19 mouse cellular contexts compared by ENCODE assay signal in genomic region chr6:90536824-90537223, GRCm38 (mm10). TPM values are rescaled to one million over a fixed set of nuclear protein-coding genes. Genes with fewer than 3 reads are reported as not detected.
A peak's percentile ranks its signal among the peaks of the same experiment; 100 is the strongest.
DNase-seq lines count a peak whose midpoint lies in the region; ATAC-seq and TF ChIP-seq lines count a peak whose summit lies in the region.
"Had no signal": no experiment of that assay in that cellular context is flagged by ENCODE, and none has a peak within 500 bp of the region (broad histone marks: within the 10 kb centered on the region; RNA-seq: fewer than 3 reads in every experiment).

No protein-coding gene starts in this region.

- no peak for TF ChIP-seq POLR2A in lung, adult 2 months (IDR thresholded peaks at IDR 0.05; ENCODE audit: borderline replicate concordance, extremely low read depth, low read depth, low read length)

- no peak for TF ChIP-seq CTCF in kidney, postnatal 0 days (IDR thresholded peaks at IDR 0.05; ENCODE audit: low read depth)
- no peak for TF ChIP-seq CTCF in lung, adult 2 months (IDR thresholded peaks at IDR 0.05; ENCODE audit: insufficient read depth, low read length)
- no peak for TF ChIP-seq CTCF in lung, postnatal 0 days (IDR thresholded peaks at IDR 0.05)

- no peak for TF ChIP-seq EP300 in lung, postnatal 0 days (IDR thresholded peaks at IDR 0.05)

- ATAC-seq in kidney, postnatal 0 days (replicated peaks; ENCODE audit: low FRiP score, low read depth), result no peak
- 0 out of 2 replicates have a peak, but pooled peaks have one; percentile 4 for ATAC-seq in lung, embryonic 15.5 days (ENCODE audit: borderline replicate concordance, extremely low read depth, low FRiP score, low TSS enrichment)
- peak; percentile 55 for ATAC-seq in lung, postnatal 0 days
- ATAC-seq: forebrain, embryonic 13.5 days; forebrain, embryonic 15.5 days had no signal

- no peak overlapping the region for H3K4me3 ChIP-seq in kidney, postnatal 0 days (replicated peaks; ENCODE audit: low read depth, low read length)
- H3K4me3 ChIP-seq in lung, embryonic 15.5 days, result no peak overlapping the region
- no peak overlapping the region for H3K4me3 ChIP-seq in lung, adult 2 months (replicated peaks; ENCODE audit: extremely low read depth, low read depth, low read length)
- no peak overlapping the region for H3K4me3 ChIP-seq in lung, postnatal 0 days (ENCODE audit: low read depth, low read length)
- H3K4me3 ChIP-seq in limb, embryonic 10.5 days, result no peak overlapping the region
- H3K4me3 ChIP-seq: embryonic facial prominence, embryonic 10.5 days; embryonic facial prominence, embryonic 12.5 days; forebrain, embryonic 13.5 days; forebrain, embryonic 15.5 days had no signal

- H3K27ac ChIP-seq in kidney, postnatal 0 days, result no peak overlapping the region
- no peak overlapping the region for H3K27ac ChIP-seq in lung, embryonic 15.5 days
- H3K27ac ChIP-seq in lung, postnatal 0 days (ENCODE audit: low read length), result no peak overlapping the region
- no peak overlapping the region for H3K27ac ChIP-seq in limb, embryonic 10.5 days
- H3K27ac ChIP-seq: embryonic facial prominence, embryonic 10.5 days; embryonic facial prominence, embryonic 12.5 days; forebrain, embryonic 13.5 days; forebrain, embryonic 15.5 days had no signal

- WGBS in kidney, postnatal 0 days, result 52% methylated on average over 3 of the region's 3 CpGs
- WGBS in lung, embryonic 15.5 days, result 54% methylated on average over 3 of the region's 3 CpGs
- WGBS in lung, adult 2 months, result 63% methylated on average over 3 of the region's 3 CpGs
- WGBS in lung, postnatal 0 days, result 56% methylated on average over 3 of the region's 3 CpGs
- 79% methylated on average over 3 of the region's 3 CpGs for WGBS in limb, embryonic 10.5 days

- H3K9me3 ChIP-seq in kidney, postnatal 0 days (replicated peaks; ENCODE audit: low read length), result no peaks in the 10 kb centered on the region
- H3K9me3 ChIP-seq in lung, embryonic 15.5 days, result no peaks in the 10 kb centered on the region
- no peaks in the 10 kb centered on the region for H3K9me3 ChIP-seq in lung, postnatal 0 days (ENCODE audit: low read length)
- H3K9me3 ChIP-seq in limb, embryonic 10.5 days (replicated peaks), result no peaks in the 10 kb centered on the region
- H3K9me3 ChIP-seq: embryonic facial prominence, embryonic 10.5 days; embryonic facial prominence, embryonic 12.5 days; forebrain, embryonic 13.5 days; forebrain, embryonic 15.5 days had no signal

- no peak overlapping the region for H3K9ac ChIP-seq in kidney, postnatal 0 days (ENCODE audit: low read depth, low read length)
- H3K9ac ChIP-seq in lung, embryonic 15.5 days, result no peak overlapping the region
- no peak overlapping the region for H3K9ac ChIP-seq in lung, postnatal 0 days (replicated peaks; ENCODE audit: low read depth)
- H3K9ac ChIP-seq: embryonic facial prominence, embryonic 12.5 days; forebrain, embryonic 13.5 days; forebrain, embryonic 15.5 days had no signal

- H3K27me3 ChIP-seq in kidney, postnatal 0 days (ENCODE audit: insufficient read depth, low read length), result no peaks in the 10 kb centered on the region
- H3K27me3 ChIP-seq in lung, embryonic 15.5 days, result no peaks in the 10 kb centered on the region
- H3K27me3 ChIP-seq in lung, postnatal 0 days (replicated peaks; ENCODE audit: insufficient read depth, low read length), result no peaks in the 10 kb centered on the region
- no peaks in the 10 kb centered on the region for H3K27me3 ChIP-seq in limb, embryonic 10.5 days (ENCODE audit: low read depth, poor library complexity, severe bottlenecking)
- H3K27me3 ChIP-seq: forebrain, embryonic 15.5 days had no signal

- H3K4me1 ChIP-seq in kidney, postnatal 0 days (replicated peaks; ENCODE audit: insufficient read depth, low read length), result no peaks in the 10 kb centered on the region
- no peaks in the 10 kb centered on the region for H3K4me1 ChIP-seq in lung, embryonic 15.5 days
- no peaks in the 10 kb centered on the region for H3K4me1 ChIP-seq in lung, adult 2 months (ENCODE audit: control insufficient read depth, insufficient read depth, low read length)
- H3K4me1 ChIP-seq in lung, postnatal 0 days (ENCODE audit: insufficient read depth, low read depth, low read length), result no peaks in the 10 kb centered on the region
- no peaks in the 10 kb centered on the region for H3K4me1 ChIP-seq in limb, embryonic 10.5 days
- H3K4me1 ChIP-seq: embryonic facial prominence, embryonic 12.5 days had no signal

- peak; percentile 5 for DNase-seq in kidney, postnatal 0 days (ENCODE audit: low spot score)
- no peak for DNase-seq in kidney, postnatal 10 days
- no peak for DNase-seq in lung, adult 2 months
- DNase-seq in lung, postnatal 0 days (ENCODE audit: low spot score), result peak; percentile 39
- no peak for DNase-seq in lung, postnatal 14 days
- DNase-seq in limb, embryonic 10.5 days (ENCODE audit: low spot score), result no peak
- DNase-seq: adrenal gland, adult 8-10 months; adrenal gland, postnatal 14 days; adrenal gland, postnatal 36 days; cerebellum, adult 11-12 months; cerebellum, adult 2 months; cerebellum, adult 9-10 months; cerebellum, postnatal 10 days; cerebellum, postnatal 25 days had no signal

- no peak overlapping the region for H3K4me2 ChIP-seq in kidney, postnatal 0 days (ENCODE audit: low read length)
- no peak overlapping the region for H3K4me2 ChIP-seq in lung, embryonic 15.5 days
- H3K4me2 ChIP-seq in lung, postnatal 0 days (replicated peaks; ENCODE audit: low read depth, low read length), result no peak overlapping the region
- H3K4me2 ChIP-seq: embryonic facial prominence, embryonic 12.5 days; forebrain, embryonic 13.5 days; forebrain, embryonic 15.5 days had no signal

- H3K36me3 ChIP-seq in kidney, postnatal 0 days (ENCODE audit: insufficient read depth, low read length), result no peaks in the 10 kb centered on the region
- no peaks in the 10 kb centered on the region for H3K36me3 ChIP-seq in lung, embryonic 15.5 days
- no peaks in the 10 kb centered on the region for H3K36me3 ChIP-seq in lung, postnatal 0 days (ENCODE audit: insufficient read depth, low read length)
- H3K36me3 ChIP-seq in limb, embryonic 10.5 days, result no peaks in the 10 kb centered on the region
- H3K36me3 ChIP-seq: embryonic facial prominence, embryonic 10.5 days; embryonic facial prominence, embryonic 12.5 days; forebrain, embryonic 15.5 days had no signal

RNA-seq across cellular contexts. Expression of gene Aldh1l1, which starts 50.6 kb away (rescaled TPM):
- 42.8 and 47.1 TPM in 2 replicates for polyA plus RNA-seq in kidney, postnatal 0 days (2015; fragmentation: Nextera tagmentation; extraction: Ambion mirVana)
- polyA plus RNA-seq in lung, embryonic 15.5 days (2015; fragmentation: Nextera tagmentation; extraction: Ambion mirVana), result 1.4 and 2.1 TPM in 2 replicates
- polyA plus RNA-seq in lung, adult 2 months (2012; rRNA removed), result 14.7 and 17.9 TPM in 2 replicates
- polyA plus RNA-seq in lung, postnatal 0 days (2015; fragmentation: Nextera tagmentation; extraction: Ambion mirVana), result 4.8 and 5.7 TPM in 2 replicates
- 1.6 and 1.7 TPM in 2 replicates for polyA plus RNA-seq in limb, embryonic 10.5 days (2016; fragmentation: Nextera tagmentation; extraction: Ambion mirVana)

Comparison
In these comparisons a context has a peak if more than half of its experiments do, and no peak if none do; other contexts are left out.
1. DNase-seq: peak in kidney, postnatal 0 days (single experiment) and lung, postnatal 0 days (single experiment); none in kidney, postnatal 10 days (single experiment), lung, adult 2 months (single experiment), lung, postnatal 14 days (single experiment) and limb, embryonic 10.5 days (single experiment).